Comparison of ENCODE assay signal across 28 mouse cellular contexts in the genomic region with DNA sequence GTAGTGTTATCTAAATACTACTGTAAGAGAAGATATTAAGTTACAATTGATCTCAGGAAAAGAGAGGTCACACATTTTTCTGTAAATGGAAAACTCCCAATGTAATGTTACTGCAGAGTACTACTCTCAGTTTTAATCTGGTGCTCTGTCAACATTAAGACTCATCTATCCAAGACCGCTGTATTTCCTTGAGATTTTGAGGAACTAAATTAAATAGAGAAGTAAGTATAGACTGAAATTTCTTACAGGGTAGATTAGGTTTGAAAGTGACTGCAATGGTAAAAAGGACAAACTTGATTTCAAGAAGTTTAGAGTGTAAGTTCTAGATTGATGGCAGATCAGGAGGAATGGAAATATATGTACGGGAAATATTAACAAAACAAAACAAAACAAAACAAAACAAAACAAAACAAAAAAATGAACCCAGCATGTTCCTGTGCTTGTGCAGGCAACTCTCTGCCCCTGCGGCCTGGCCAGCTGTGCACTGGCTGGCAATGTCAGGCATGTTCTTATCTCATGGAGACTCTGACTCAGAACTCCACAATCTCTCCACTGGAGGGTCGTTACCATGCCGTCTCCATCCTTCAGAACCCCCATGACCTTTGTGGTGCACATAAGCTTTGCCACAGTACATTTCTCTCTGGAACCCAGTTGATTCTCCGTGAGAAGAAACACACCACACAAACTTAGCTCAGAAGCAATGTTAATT. TPM values are rescaled to one million over a fixed set of nuclear protein-coding genes. Genes with fewer than 3 reads are reported as not detected.
DNase-seq lines count a peak whose midpoint lies in the region; ATAC-seq and TF ChIP-seq lines count a peak whose summit lies in the region.
"Had no signal": no experiment of that assay in that cellular context is flagged by ENCODE, and none has a peak within 500 bp of the region (broad histone marks: within the 10 kb centered on the region; RNA-seq: fewer than 3 reads in every experiment).

No protein-coding gene starts in this region.

- intact Hi-C loops in heart, postnatal 36 days (cut with DNase I): no loop called here
- intact Hi-C loops in heart, postnatal 25 days (cut with DNase I): no loop called here

- no peak overlapping the region for H3K4me3 ChIP-seq in heart, embryonic 10.5 days
- no peak overlapping the region for H3K4me3 ChIP-seq in heart, embryonic 16.5 days (ENCODE audit: low read length)
- no peak overlapping the region for H3K4me3 ChIP-seq in myocyte
- no peak overlapping the region for H3K4me3 ChIP-seq in forebrain, embryonic 16.5 days (replicated peaks; ENCODE audit: low read length)
- no peak overlapping the region for H3K4me3 ChIP-seq in hindbrain, embryonic 16.5 days (ENCODE audit: low read length)
- H3K4me3 ChIP-seq: embryonic facial prominence, embryonic 10.5 days; forebrain, embryonic 15.5 days; kidney, embryonic 15.5 days; liver, embryonic 13.5 days; neural tube, embryonic 12.5 days had no signal

- peak overlapping the region; percentile 4; the same call in 1 of the 2 replicates for H3K27ac ChIP-seq in heart, embryonic 10.5 days
- no peak overlapping the region for H3K27ac ChIP-seq in heart, embryonic 16.5 days (ENCODE audit: low read length)
- no peak overlapping the region for H3K27ac ChIP-seq in forebrain, embryonic 16.5 days (ENCODE audit: low read length)
- H3K27ac ChIP-seq in hindbrain, embryonic 16.5 days (ENCODE audit: low read depth, low read length): no peak overlapping the region
- H3K27ac ChIP-seq: embryonic facial prominence, embryonic 10.5 days; forebrain, embryonic 15.5 days; hindbrain, postnatal 0 days; kidney, embryonic 15.5 days; liver, embryonic 13.5 days; neural tube, embryonic 12.5 days had no signal

- H3K4me2 ChIP-seq in heart, embryonic 16.5 days (ENCODE audit: low read depth, low read length): no peak overlapping the region
- peak overlapping the region; percentile 30 for H3K4me2 ChIP-seq in myocyte (ENCODE audit: low read depth)
- H3K4me2 ChIP-seq in forebrain, embryonic 16.5 days (ENCODE audit: low read length): no peak overlapping the region
- H3K4me2 ChIP-seq in hindbrain, embryonic 16.5 days (ENCODE audit: low read length): no peak overlapping the region
- H3K4me2 ChIP-seq: forebrain, embryonic 15.5 days; kidney, embryonic 15.5 days; liver, embryonic 13.5 days; neural tube, embryonic 12.5 days had no signal

- WGBS in heart, embryonic 10.5 days: 39% methylated on average over 6 of the region's 6 CpGs
- 41% methylated on average over 6 of the region's 6 CpGs for WGBS in heart, embryonic 16.5 days
- WGBS in forebrain, embryonic 16.5 days: 88% methylated on average over 6 of the region's 6 CpGs
- WGBS in hindbrain, embryonic 16.5 days: 88% methylated on average over 6 of the region's 6 CpGs

- TF ChIP-seq POLR2A in myocyte (IDR thresholded peaks at IDR 0.05; ENCODE audit: insufficient read length, low read depth): no peak

- no peak overlapping the region for H3ac ChIP-seq in myocyte (ENCODE audit: control insufficient read depth, insufficient read length)

- no peaks in the 10 kb centered on the region for H3K79me2 ChIP-seq in myocyte (ENCODE audit: control insufficient read depth, insufficient read depth)

- peak; percentile 67; the same call in 1 of the 2 replicates for ATAC-seq in heart, embryonic 16.5 days (replicated peaks; ENCODE audit: extremely low read depth, insufficient read depth, low FRiP score)
- peak; percentile 93 for ATAC-seq in common myeloid progenitor, adult 5-6 weeks (replicated peaks; ENCODE audit: low read depth, poor library complexity, severe bottlenecking)
- no peak for ATAC-seq in forebrain, embryonic 16.5 days
- ATAC-seq in hindbrain, embryonic 16.5 days: no peak
- ATAC-seq: forebrain, embryonic 15.5 days; hindbrain, postnatal 0 days; intestine, postnatal 0 days had no signal

- no peaks in the 10 kb centered on the region for H3K27me3 ChIP-seq in heart, embryonic 10.5 days (ENCODE audit: insufficient read depth, poor library complexity, severe bottlenecking)
- no peaks in the 10 kb centered on the region for H3K27me3 ChIP-seq in heart, embryonic 16.5 days (ENCODE audit: control insufficient read depth, insufficient read depth, low read length)
- no peaks in the 10 kb centered on the region for H3K27me3 ChIP-seq in myocyte (ENCODE audit: control insufficient read depth, insufficient read depth, insufficient read length)
- H3K27me3 ChIP-seq in forebrain, embryonic 16.5 days (replicated peaks; ENCODE audit: control insufficient read depth, insufficient read depth, low read length): no peaks in the 10 kb centered on the region
- H3K27me3 ChIP-seq in hindbrain, embryonic 16.5 days (replicated peaks; ENCODE audit: control insufficient read depth, insufficient read depth, low read length): no peaks in the 10 kb centered on the region
- H3K27me3 ChIP-seq: CH12.LX; forebrain, embryonic 15.5 days; kidney, embryonic 15.5 days; liver, embryonic 13.5 days; neural tube, embryonic 12.5 days had no signal

- no peaks in the 10 kb centered on the region; the same call in 1 of the 2 replicates for H3K4me1 ChIP-seq in heart, embryonic 10.5 days
- H3K4me1 ChIP-seq in heart, embryonic 16.5 days (ENCODE audit: control insufficient read depth, insufficient read depth, low read length): 0 out of 2 replicates have a peak, but pooled peaks cover 4% of the 10 kb centered on the region
- H3K4me1 ChIP-seq in forebrain, embryonic 16.5 days (replicated peaks; ENCODE audit: control insufficient read depth, insufficient read depth, low read length): no peaks in the 10 kb centered on the region
- no peaks in the 10 kb centered on the region for H3K4me1 ChIP-seq in hindbrain, embryonic 16.5 days (ENCODE audit: control insufficient read depth, insufficient read depth, low read depth, low read length)
- H3K4me1 ChIP-seq: embryonic facial prominence, embryonic 10.5 days; forebrain, embryonic 15.5 days; kidney, embryonic 15.5 days; liver, embryonic 13.5 days; neural tube, embryonic 12.5 days had no signal

- H3K9me3 ChIP-seq in heart, embryonic 10.5 days: no peaks in the 10 kb centered on the region
- H3K9me3 ChIP-seq in heart, embryonic 16.5 days (replicated peaks; ENCODE audit: control insufficient read depth, low read length): no peaks in the 10 kb centered on the region
- no peaks in the 10 kb centered on the region for H3K9me3 ChIP-seq in forebrain, embryonic 16.5 days (ENCODE audit: control insufficient read depth, low read length)
- no peaks in the 10 kb centered on the region for H3K9me3 ChIP-seq in hindbrain, embryonic 16.5 days (ENCODE audit: control insufficient read depth, low read length)
- H3K9me3 ChIP-seq: embryonic facial prominence, embryonic 10.5 days; forebrain, embryonic 15.5 days; kidney, embryonic 15.5 days; liver, embryonic 13.5 days; neural tube, embryonic 12.5 days had no signal

- H3K36me3 ChIP-seq in heart, embryonic 10.5 days: no peaks in the 10 kb centered on the region
- H3K36me3 ChIP-seq in heart, embryonic 16.5 days (ENCODE audit: control insufficient read depth, insufficient read depth): no peaks in the 10 kb centered on the region
- H3K36me3 ChIP-seq in myocyte (ENCODE audit: control insufficient read depth, insufficient read depth): no peaks in the 10 kb centered on the region
- H3K36me3 ChIP-seq in forebrain, embryonic 16.5 days (ENCODE audit: control insufficient read depth, insufficient read depth): no peaks in the 10 kb centered on the region
- H3K36me3 ChIP-seq in hindbrain, embryonic 16.5 days (ENCODE audit: control insufficient read depth, insufficient read depth, low read length): no peaks in the 10 kb centered on the region
- H3K36me3 ChIP-seq: embryonic facial prominence, embryonic 10.5 days; forebrain, embryonic 15.5 days; kidney, embryonic 15.5 days; liver, embryonic 13.5 days; neural tube, embryonic 12.5 days had no signal

- peak; percentile 75 for DNase-seq in heart, embryonic 10.5 days (ENCODE audit: low spot score)
- DNase-seq in heart, postnatal 36 days: no peak
- DNase-seq in heart, postnatal 25 days (ENCODE audit: low spot score): no peak
- DNase-seq: adrenal gland, postnatal 25 days; cerebellum, adult 9-10 months; gastrocnemius, postnatal 10 days; kidney, postnatal 36 days; layer of hippocampus, postnatal 36 days; liver, embryonic 13.5 days; lung, adult 2 months; lung, postnatal 14 days; midbrain, embryonic 14.5 days; right cerebral cortex, postnatal 14 days; spleen, adult 18-20 months; thymus, postnatal 14 days had no signal

- H3K9ac ChIP-seq in heart, embryonic 16.5 days (ENCODE audit: low read length): no peak overlapping the region
- no peak overlapping the region for H3K9ac ChIP-seq in forebrain, embryonic 16.5 days (replicated peaks; ENCODE audit: low read depth, low read length)
- no peak overlapping the region for H3K9ac ChIP-seq in hindbrain, embryonic 16.5 days (ENCODE audit: low read depth, low read length)
- H3K9ac ChIP-seq: forebrain, embryonic 15.5 days; kidney, embryonic 15.5 days; liver, embryonic 13.5 days; neural tube, embryonic 12.5 days had no signal

TF ChIP-seq in myocyte, 11 proteins besides CTCF, POLR2A, EP300 and RAD21 (continues in another document):
- peak in 2 of 3 experiments; percentile 68 to 81 for TF ChIP-seq MYOD1 (IDR thresholded peaks at IDR 0.05; ENCODE audit: control insufficient read depth in 1 of 3, insufficient read length in 2 of 3, low read depth in 2 of 3)
- no peak for TF ChIP-seq SRF (IDR thresholded peaks at IDR 0.05; ENCODE audit: control insufficient read depth, insufficient read length, low read depth)
- TF ChIP-seq CEBPB (IDR thresholded peaks at IDR 0.05; ENCODE audit: insufficient read depth, poor library complexity, severe bottlenecking): no peak

RNA-seq across cellular contexts. Expression of a gene that starts 11.3 kb away (rescaled TPM):
- polyA plus RNA-seq in heart, embryonic 10.5 days (2016; fragmentation: Nextera tagmentation; extraction: Ambion mirVana): 109 and 111 TPM in 2 replicates
- total RNA-seq in heart, postnatal 36 days (2021): 10 to 100 TPM; 42.4 TPM
- 110 and 120 TPM in 2 replicates for polyA plus RNA-seq in heart, embryonic 16.5 days (2015; fragmentation: Nextera tagmentation; extraction: Ambion mirVana)
- 10 to 100 TPM; 40.9 to 44.3 TPM for total RNA-seq in heart, postnatal 25 days (2021)
- total RNA-seq in common myeloid progenitor, adult 5-6 weeks (2017): 64.0 and 67.7 TPM in 2 replicates
- polyA plus RNA-seq in myocyte (2012; fragmentation: generic; extraction: Trizol): 50.4 TPM
- polyA plus RNA-seq in forebrain, embryonic 16.5 days (2015; fragmentation: Nextera tagmentation; extraction: Ambion mirVana): 101 and 106 TPM in 2 replicates
- 103 and 107 TPM in 2 replicates for polyA plus RNA-seq in hindbrain, embryonic 16.5 days (2015; fragmentation: Nextera tagmentation; extraction: Ambion mirVana)

RNA-seq across cellular contexts. Expression of a gene that starts 20.3 kb away (rescaled TPM):
- 4.3 and 5.6 TPM in 2 replicates for polyA plus RNA-seq in heart, embryonic 10.5 days (2016; fragmentation: Nextera tagmentation; extraction: Ambion mirVana)
- under 1 TPM in 1 of 2 experiments, not detected in 1; 0.14 TPM for total RNA-seq in heart, postnatal 36 days (2021)
- polyA plus RNA-seq in heart, embryonic 16.5 days (2015; fragmentation: Nextera tagmentation; extraction: Ambion mirVana): 2.0 and 2.2 TPM in 2 replicates
- total RNA-seq in heart, postnatal 25 days (2021): under 1 TPM; 0.11 to 0.47 TPM
- 0.05 TPM in 1 of 2 replicates, not detected in the other for total RNA-seq in common myeloid progenitor, adult 5-6 weeks (2017)
- polyA plus RNA-seq in myocyte (2012; fragmentation: generic; extraction: Trizol): 1.5 TPM
- 155 and 162 TPM in 2 replicates for polyA plus RNA-seq in forebrain, embryonic 16.5 days (2015; fragmentation: Nextera tagmentation; extraction: Ambion mirVana)
- polyA plus RNA-seq in hindbrain, embryonic 16.5 days (2015; fragmentation: Nextera tagmentation; extraction: Ambion mirVana): 95.1 and 99.5 TPM in 2 replicates
- total RNA-seq: megakaryocyte-erythroid progenitor cell, adult 5-6 weeks had no signal

Comparison
In these comparisons a context has a peak if more than half of its experiments do, and no peak if none do; other contexts are left out.
1. ATAC-seq: peak in heart, embryonic 16.5 days (single experiment) and common myeloid progenitor, adult 5-6 weeks (single experiment); none in forebrain, embryonic 16.5 days (single experiment) and hindbrain, embryonic 16.5 days (single experiment).
2. RNA of a gene that starts 20.3 kb away (polyA plus RNA-seq): 155 to 162 TPM in forebrain, embryonic 16.5 days and 95.1 to 99.5 TPM in hindbrain, embryonic 16.5 days; 4.3 to 5.6 TPM in heart, embryonic 10.5 days, 2.0 to 2.2 TPM in heart, embryonic 16.5 days and 1.5 TPM in myocyte (single experiment); every median in the first group is over 10 times any median in the second.